Mouse (Mus musculus): ENCODE measurements around the gene Naglu.
"Not testable (repeated sequence)": the region's sequence is repeated elsewhere in the genome, so short reads cannot be mapped to it uniquely, and the experiment has no call there.

Gene Naglu

GRCm38 (mm10) chr11:101124494-101124893 lies 54.7 kb downstream of the Naglu start:
- not testable (repeated sequence) for DNase-seq (ENCODE audit: low read depth, low spot score)

- DNase-seq (ENCODE audit: low read depth, low spot score) = not testable (repeated sequence)
These were observed 55.2 kb downstream of the Naglu start for GRCm38 (mm10) chr11:101125008-101125407.

GRCm38 (mm10) chr11:101127075-101127474 lies 57.3 kb downstream of the Naglu start:
- no peak for DNase-seq (ENCODE audit: low read depth, low spot score)

Data from embryo, embryonic 11.5 days (tissue).